Mouse (Mus musculus) forebrain, postnatal 0 days (tissue): Measurements from ENCODE around the gene St3gal5. TPM values are rescaled to one million over a fixed set of nuclear protein-coding genes. Genes with fewer than 3 reads are reported as not detected.

Experiments
- ATAC-seq: fragments of 200-750 bp; cut with Nextera tagmentation; 2 replicates; pipeline ENCODE4 v1.8.0; 2017; ENCODE audit warnings: mild to moderate bottlenecking, moderate library complexity
- DNase-seq: peaks from one replicate; pipeline ENCODE4 v3.0.0-alpha.2; 2015
- H3K27ac ChIP-seq: fragments of 300-500 bp; sonication (generic); 2 replicates; pipeline ENCODE4 v1.5.1; 2014; ENCODE audit warnings: low read depth, mild to moderate bottlenecking, antibody characterized with exemption, low read length, moderate library complexity, mixed read lengths
- H3K27me3 ChIP-seq: fragments of 300-500 bp; sonication (generic); 2 replicates; pipeline ENCODE4 v1.6.1; 2014; ENCODE audit warnings: mild to moderate bottlenecking, low read length, mixed read lengths; ENCODE audit not compliant: insufficient read depth
- H3K36me3 ChIP-seq: fragments of 300-500 bp; sonication (generic); 2 replicates; pipeline ENCODE4 v1.6.1; 2014; ENCODE audit warnings: mild to moderate bottlenecking, moderate library complexity; ENCODE audit not compliant: insufficient read depth
- H3K4me1 ChIP-seq: fragments of 300-500 bp; sonication (generic); 2 replicates; pipeline ENCODE4 v1.6.1; 2014; ENCODE audit warnings: antibody characterized with exemption; ENCODE audit not compliant: insufficient read depth
- H3K4me2 ChIP-seq: fragments of 300-500 bp; sonication (generic); 2 replicates; pipeline ENCODE4 v1.6.1; 2014; ENCODE audit warnings: low read depth, mild to moderate bottlenecking, moderate library complexity
- H3K4me3 ChIP-seq: fragments of 300-500 bp; sonication (generic); 2 replicates; pipeline ENCODE4 v1.5.1; 2014; ENCODE audit warnings: low read depth, low read length, mixed read lengths
- H3K9ac ChIP-seq: fragments of 300-500 bp; sonication (generic); 2 replicates; pipeline ENCODE4 v1.6.1; 2014; ENCODE audit warnings: mild to moderate bottlenecking
- H3K9me3 ChIP-seq: fragments of 300-500 bp; sonication (generic); 2 replicates; pipeline ENCODE4 v1.6.1; 2016; ENCODE audit warnings: low read length
- CTCF ChIP-seq: sonication (generic); IDR thresholded peaks from 2 replicates; pipeline ENCODE4 v1.5.1; 2016; ENCODE audit warnings: antibody characterized with exemption, control low read depth, low read depth
- WGBS: fragments of 180-500 bp; shearing (Covaris S2); extraction: QIAGEN DNeasy Blood & Tissue Kit; methylation state at CpG from one replicate; pipeline ENCODE4 v1.1.7; 2014; 5-methylcytosine and 5-hydroxymethylcytosine counted together
- polyA plus RNA-seq: library from polyadenylated mRNA; unstranded; fragments of >200 nt; fragmentation: Nextera tagmentation; extraction: Ambion mirVana; gene quantifications from 2 replicates; pipeline ENCODE4 v1.2.1, GENCODE M21; 2015
- total RNA-seq: library from RNA; depleted of rRNA; stranded (reverse); fragments of >200 nt; gene quantifications from 2 replicates; pipeline ENCODE4 v1.2.3, GENCODE M21; 2014

St3gal5 gene
- total and polyA plus RNA-seq, 2 experiments from 2014 or later = 17.5 to 53.4 TPM

GRCm38 (mm10) chr6:72117322-72117968 lies 20.1 kb downstream of the St3gal5 start:
- Histone ChIP-seq H3K36me3 (no peaks in the 10 kb centered on the region), H3K4me2 (no peak overlapping the region), H3K4me1 (no peaks in the 10 kb centered on the region), H3K4me3 (no peak overlapping the region), H3K27me3 (no peaks in the 10 kb centered on the region), H3K9ac (no peak overlapping the region), H3K9me3 (no peaks in the 10 kb centered on the region), H3K27ac (no peak overlapping the region)
- DNase-seq (no peak), ATAC-seq (no peak)
- TF ChIP-seq CTCF = no peak
- 56% methylated on average over 8 of the region's 8 CpGs for WGBS

GRCm38 (mm10) chr6:72119870-72120269 lies 22.5 kb downstream of the St3gal5 start:
- H3K9ac ChIP-seq = no peak overlapping the region
- no peak for TF ChIP-seq CTCF
- H3K36me3 ChIP-seq = no peaks in the 10 kb centered on the region
- no peak overlapping the region for H3K4me2 ChIP-seq
- H3K27me3 ChIP-seq = no peaks in the 10 kb centered on the region
- 90% methylated on average over 1 of the region's 1 CpGs for WGBS
- no peak overlapping the region for H3K27ac ChIP-seq
- DNase-seq = no peak
- ATAC-seq = no peak
- H3K9me3 ChIP-seq = no peaks in the 10 kb centered on the region
- H3K4me1 ChIP-seq = no peaks in the 10 kb centered on the region
- H3K4me3 ChIP-seq = no peak overlapping the region

GRCm38 (mm10) chr6:72121301-72121700 lies 23.9 kb downstream of the St3gal5 start:
- 56% methylated on average over 3 of the region's 3 CpGs for WGBS
- no peak for TF ChIP-seq CTCF

GRCm38 (mm10) chr6:72122515-72122914 lies 25.1 kb downstream of the St3gal5 start:
- DNase-seq (no peak), ATAC-seq (no peak)
- 75% methylated on average over 5 of the region's 5 CpGs for WGBS
- no peak for TF ChIP-seq CTCF
- H3K27ac ChIP-seq = no peak overlapping the region
- H3K4me3 ChIP-seq = no peak overlapping the region
- no peaks in the 10 kb centered on the region for H3K27me3 ChIP-seq
- H3K4me1 ChIP-seq = no peaks in the 10 kb centered on the region
- H3K4me2 ChIP-seq = no peak overlapping the region
- no peaks in the 10 kb centered on the region for H3K9me3 ChIP-seq
- no peaks in the 10 kb centered on the region for H3K36me3 ChIP-seq
- no peak overlapping the region for H3K9ac ChIP-seq

More at GRCm38 (mm10) chr6:72121301-72121700, 23.9 kb downstream of the St3gal5 start:
- Histone ChIP-seq H3K4me1 (no peaks in the 10 kb centered on the region), H3K4me3 (no peak overlapping the region), H3K4me2 (no peak overlapping the region), H3K27ac (no peak overlapping the region), H3K27me3 (no peaks in the 10 kb centered on the region), H3K9me3 (no peaks in the 10 kb centered on the region), H3K9ac (no peak overlapping the region), H3K36me3 (no peaks in the 10 kb centered on the region)
- ATAC-seq (no peak), DNase-seq (no peak)

GRCm38 (mm10) chr6:72124315-72125103 lies 27.1 kb downstream of the St3gal5 start:
- Histone ChIP-seq H3K9me3 (no peaks in the 10 kb centered on the region), H3K27me3 (no peaks in the 10 kb centered on the region), H3K9ac (no peak overlapping the region), H3K27ac (no peak overlapping the region), H3K4me2 (no peak overlapping the region), H3K4me1 (no peaks in the 10 kb centered on the region), H3K36me3 (peaks cover 7% of the 10 kb centered on the region; the same call in 1 of the 2 replicates), H3K4me3 (no peak overlapping the region)
- peak; percentile 47; the same call in 1 of the 2 replicates for ATAC-seq
- WGBS = 82% methylated on average over 13 of the region's 13 CpGs
- peak; percentile 54 for DNase-seq
- no peak for TF ChIP-seq CTCF

GRCm38 (mm10) chr6:72126128-72126917 lies 28.9 kb downstream of the St3gal5 start:
- TF ChIP-seq CTCF = no peak
- no peak overlapping the region for H3K4me3 ChIP-seq
- H3K9me3 ChIP-seq = no peaks in the 10 kb centered on the region
- H3K4me2 ChIP-seq = no peak overlapping the region
- ATAC-seq (no peak), DNase-seq (no peak)
- H3K27me3 ChIP-seq = no peaks in the 10 kb centered on the region
- no peak overlapping the region for H3K27ac ChIP-seq
- no peak overlapping the region for H3K9ac ChIP-seq
- 83% methylated on average over 9 of the region's 9 CpGs for WGBS
- H3K4me1 ChIP-seq = no peaks in the 10 kb centered on the region
- H3K36me3 ChIP-seq = peaks cover 15% of the 10 kb centered on the region
